Mouse (Mus musculus): ENCODE measurements around the gene Aoc1.

GRCm38 (mm10) chr6:48825016-48825415 lies 47.7 kb upstream of the Aoc1 start:
- TF ChIP-seq POLR2A (IDR thresholded peaks at IDR 0.05; ENCODE audit: low read depth, low read length) (no peak), CTCF (conservative IDR thresholded peaks at IDR 0.05; ENCODE audit: insufficient read depth, insufficient read length, low read depth, low read length) (no peak)
